Mouse (Mus musculus) heart, postnatal 10 days (tissue): ENCODE results near the gene Dnajc6. TPM values are rescaled to one million over a fixed set of nuclear protein-coding genes. Genes with fewer than 3 reads are reported as not detected.

Experiments
- DNase-seq, 2 experiments: peaks; one replicate each; pipeline ENCODE4 v3.0.0; 2021
- intact Hi-C: fragments of 180-260 bp; cut with DNase I; formaldehyde crosslinking; loops from one replicate; pipeline ENCODE4 v1.15.1; 2025
- total RNA-seq, 2 experiments: library from RNA; stranded (reverse); gene quantifications; 2 replicates each; pipeline ENCODE4 v1.2.3; 2021

Gene Dnajc6
- total RNA-seq, 2 experiments from 2014 or later = 0.50 to 0.55 TPM

- no peak for DNase-seq
- intact Hi-C loops = no loop called here
Measured at GRCm38 (mm10) chr4:101505966-101506365, 9.5 kb downstream of the Dnajc6 start.

GRCm38 (mm10) chr4:101506372-101506771 lies 9.9 kb downstream of the Dnajc6 start:
- intact Hi-C loops = no loop called here
- no peak for DNase-seq

- DNase-seq = peak; percentile 42 to 43
- intact Hi-C loops = no loop called here
Measured at GRCm38 (mm10) chr4:101507571-101508422, 11.3 kb downstream of the Dnajc6 start.

- intact Hi-C loops = no loop called here
- DNase-seq = no peak
Measured at GRCm38 (mm10) chr4:101508431-101508830, 12.0 kb downstream of the Dnajc6 start.

GRCm38 (mm10) chr4:101508851-101509577 lies 12.6 kb downstream of the Dnajc6 start:
- intact Hi-C loops = no loop called here
- peak; percentile 11 to 13 for DNase-seq

- DNase-seq = no peak
- intact Hi-C loops = no loop called here
Measured at GRCm38 (mm10) chr4:101510111-101510903, 13.9 kb downstream of the Dnajc6 start.

GRCm38 (mm10) chr4:101510904-101511210 lies 14.4 kb downstream of the Dnajc6 start:
- intact Hi-C loops = no loop called here
- DNase-seq = no peak

- intact Hi-C loops = no loop called here
Measured at GRCm38 (mm10) chr4:101511768-101512521, 15.5 kb downstream of the Dnajc6 start.

GRCm38 (mm10) chr4:101513251-101513650 lies 16.8 kb downstream of the Dnajc6 start:
- DNase-seq = no peak
- intact Hi-C loops = no loop called here

More at GRCm38 (mm10) chr4:101511768-101512521, 15.5 kb downstream of the Dnajc6 start:
- no peak for DNase-seq

- no peak for DNase-seq
- intact Hi-C loops = no loop called here
Measured at GRCm38 (mm10) chr4:101515853-101516252, 19.4 kb downstream of the Dnajc6 start.

GRCm38 (mm10) chr4:101516434-101517168 lies 20.2 kb downstream of the Dnajc6 start:
- no peak for DNase-seq
- intact Hi-C loops = no loop called here

- no peak for DNase-seq
- intact Hi-C loops = no loop called here
Measured at GRCm38 (mm10) chr4:101531901-101532300, 35.5 kb downstream of the Dnajc6 start.

GRCm38 (mm10) chr4:101540516-101540915 lies 44.1 kb downstream of the Dnajc6 start:
- intact Hi-C loops = no loop called here
- no peak for DNase-seq

GRCm38 (mm10) chr4:101549958-101550591 lies 53.6 kb downstream of the Dnajc6 start:
- intact Hi-C loops = no loop called here
- peak; percentile 35 to 48 for DNase-seq

- peak; percentile 55 to 67 for DNase-seq
- intact Hi-C loops = no loop called here
Measured at GRCm38 (mm10) chr4:101550671-101551161, 54.3 kb downstream of the Dnajc6 start.

- intact Hi-C loops = no loop called here
- no peak for DNase-seq
Measured at GRCm38 (mm10) chr4:101551425-101551824, 55.0 kb downstream of the Dnajc6 start.

GRCm38 (mm10) chr4:101552372-101552771 lies 55.9 kb downstream of the Dnajc6 start:
- intact Hi-C loops = no loop called here
- no peak for DNase-seq

- DNase-seq = no peak
- intact Hi-C loops = no loop called here
Measured at GRCm38 (mm10) chr4:101555016-101555415, 58.6 kb downstream of the Dnajc6 start.

- DNase-seq = no peak
- intact Hi-C loops = no loop called here
Measured at GRCm38 (mm10) chr4:101560137-101560536, 63.7 kb downstream of the Dnajc6 start.
